Mouse (Mus musculus) heart, embryonic 11.5 days (tissue): ENCODE measurements around the gene Swi5. TPM values are rescaled to one million over a fixed set of nuclear protein-coding genes. Genes with fewer than 3 reads are reported as not detected.

ENCODE experiments used
- ATAC-seq: fragments of 200-750 bp; cut with Nextera tagmentation; replicated peaks from 2 replicates; pipeline ENCODE4 v1.8.0; 2017; ENCODE audit warnings: moderate library complexity; ENCODE audit not compliant: insufficient number of reproducible peaks, low FRiP score, low TSS enrichment
- H3K27ac ChIP-seq: fragments of 300-500 bp; sonication (generic); 2 replicates; pipeline ENCODE4 v1.5.1; 2014; ENCODE audit warnings: mild to moderate bottlenecking, low read depth, low read length
- H3K27me3 ChIP-seq: fragments of 300-500 bp; sonication (generic); 2 replicates; pipeline ENCODE4 v1.6.1; 2014; ENCODE audit warnings: mild to moderate bottlenecking, low read length, mixed read lengths; ENCODE audit not compliant: control insufficient read depth, insufficient read depth
- H3K36me3 ChIP-seq: fragments of 300-500 bp; sonication (generic); 2 replicates; pipeline ENCODE4 v1.6.1; 2014; ENCODE audit warnings: mild to moderate bottlenecking, low read length, moderate library complexity, mixed read lengths; ENCODE audit not compliant: control insufficient read depth, insufficient read depth
- H3K4me1 ChIP-seq: fragments of 300-500 bp; sonication (generic); 2 replicates; pipeline ENCODE4 v1.6.1; 2014; ENCODE audit warnings: low read length; ENCODE audit not compliant: control insufficient read depth, insufficient read depth
- H3K4me2 ChIP-seq: fragments of 300-500 bp; sonication (generic); 2 replicates; pipeline ENCODE4 v1.6.1; 2014; ENCODE audit warnings: mild to moderate bottlenecking, moderate library complexity
- H3K4me3 ChIP-seq: fragments of 300-500 bp; sonication (generic); 2 replicates; pipeline ENCODE4 v1.5.1; 2014; ENCODE audit warnings: low read depth, low read length
- H3K9ac ChIP-seq: fragments of 300-500 bp; sonication (generic); 2 replicates; pipeline ENCODE4 v1.6.1; 2014; ENCODE audit warnings: mild to moderate bottlenecking, low read depth, low read length, moderate library complexity
- H3K9me3 ChIP-seq: fragments of 300-500 bp; sonication (generic); replicated peaks from 2 replicates; pipeline ENCODE4 v1.6.1; 2016; ENCODE audit warnings: low read length; ENCODE audit not compliant: control insufficient read depth
- WGBS: fragments of 180-500 bp; shearing (Covaris S2); extraction: QIAGEN DNeasy Blood & Tissue Kit; methylation state at CpG from one replicate; pipeline ENCODE4 v1.1.7; 2014; ENCODE audit not compliant: insufficient replicate concordance; 5-methylcytosine and 5-hydroxymethylcytosine counted together
- polyA plus RNA-seq: library from polyadenylated mRNA; unstranded; fragments of >200 nt; fragmentation: Nextera tagmentation; extraction: Ambion mirVana; gene quantifications from 2 replicates; pipeline ENCODE4 v1.2.1, GENCODE M21; 2014

Swi5 gene
- polyA plus RNA-seq, 1 experiment from 2014 or later, result 125 TPM

DNA sequence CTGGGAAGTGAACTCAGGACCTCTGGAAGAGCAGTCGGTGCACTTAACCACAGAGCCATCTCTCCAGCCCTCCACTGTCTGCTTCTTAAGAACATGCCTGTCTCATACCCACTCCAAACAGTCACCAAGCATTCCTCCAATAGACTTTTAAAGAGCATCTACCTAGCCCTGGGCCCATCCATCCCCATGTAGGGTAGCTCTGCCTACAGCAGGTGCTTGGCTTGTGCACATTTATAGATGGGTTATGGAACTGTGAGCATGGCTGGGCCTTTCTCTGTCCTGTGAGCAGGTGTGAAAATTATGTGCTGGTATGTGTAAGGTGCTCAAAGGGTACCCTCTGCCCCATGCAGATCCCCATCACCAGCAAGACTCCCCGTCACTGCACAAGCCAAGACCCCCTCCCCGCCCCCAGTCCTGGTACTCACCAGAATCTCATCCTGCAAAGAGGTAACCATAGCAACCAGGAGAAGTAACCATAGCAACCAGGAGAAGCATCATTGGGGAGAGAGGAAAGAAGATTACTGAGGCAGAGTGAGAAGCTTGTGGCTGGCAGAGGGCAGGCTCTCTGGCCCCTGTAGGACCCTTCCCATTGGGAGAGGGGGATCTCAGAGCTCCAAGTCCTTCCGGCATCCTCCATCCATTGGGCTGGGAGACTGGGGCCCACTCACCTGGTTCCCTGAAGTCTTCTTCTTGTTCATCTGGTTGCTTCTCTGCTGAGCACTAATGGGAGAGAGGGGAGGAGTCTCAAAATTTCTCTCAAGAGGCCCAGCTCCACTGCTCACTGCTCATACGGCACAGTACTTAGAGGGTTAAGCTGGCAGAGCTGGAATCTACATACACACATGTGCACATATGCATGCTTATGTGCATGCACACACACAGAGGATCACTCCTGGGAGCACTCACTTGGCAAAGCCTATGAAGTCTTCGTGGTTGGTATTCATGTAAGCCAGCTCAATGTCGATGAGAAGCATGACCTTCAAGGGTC is 35.2 kb upstream of the Swi5 start:
- Histone ChIP-seq H3K4me3 (no peak overlapping the region), H3K4me1 (peaks cover 20% of the 10 kb centered on the region), H3K4me2 (no peak overlapping the region), H3K36me3 (no peaks in the 10 kb centered on the region), H3K27ac (no peak overlapping the region), H3K27me3 (no peaks in the 10 kb centered on the region), H3K9me3 (no peaks in the 10 kb centered on the region), H3K9ac (no peak overlapping the region)
- no peak for ATAC-seq
- 76% methylated on average over 7 of the region's 7 CpGs for WGBS

DNA sequence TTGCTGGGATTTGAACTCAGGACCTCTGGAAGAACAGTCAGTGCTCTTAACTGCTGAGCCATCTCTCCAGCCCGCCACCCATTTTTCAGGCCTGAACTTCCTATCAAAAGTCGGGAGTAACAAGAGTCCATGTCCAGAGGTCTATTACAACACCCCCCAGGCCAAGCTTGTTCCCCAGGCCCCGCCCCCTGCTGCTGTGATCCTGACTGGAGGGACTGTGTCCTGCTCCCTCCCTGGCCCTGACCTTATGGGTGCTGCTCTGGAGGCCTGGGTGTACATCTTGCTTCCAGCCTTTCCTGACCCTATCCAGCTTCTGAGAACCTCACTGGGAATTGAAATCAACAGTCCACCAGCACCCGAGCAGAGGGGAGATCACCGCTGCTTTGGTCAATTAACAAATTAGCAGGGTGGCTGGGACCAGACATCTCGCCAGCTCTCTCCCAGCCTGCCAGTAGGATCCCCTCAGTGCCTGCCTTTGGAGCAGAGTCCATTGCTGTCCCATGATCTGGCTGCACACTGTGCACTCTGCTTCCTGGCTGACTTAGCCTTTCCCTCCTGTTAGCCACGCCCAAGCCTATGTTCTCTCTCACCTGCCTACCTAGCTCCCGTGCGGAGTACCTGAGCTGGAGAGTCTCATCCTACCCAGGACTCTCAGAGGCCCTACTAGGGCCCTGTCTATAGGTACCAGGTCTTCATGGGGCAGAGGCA is 33.9 kb upstream of the Swi5 start:
- peak overlapping the region; percentile 17; the same call in 1 of the 2 replicates for H3K27ac ChIP-seq
- no peak overlapping the region for H3K4me3 ChIP-seq
- no peak overlapping the region for H3K4me2 ChIP-seq
- H3K27me3 ChIP-seq, result peaks cover 3% of the 10 kb centered on the region
- 60% methylated on average over 9 of the region's 9 CpGs for WGBS
- no peak overlapping the region for H3K9ac ChIP-seq
- ATAC-seq, result no peak
- H3K36me3 ChIP-seq, result no peaks in the 10 kb centered on the region
- peaks cover 33% of the 10 kb centered on the region for H3K4me1 ChIP-seq
- H3K9me3 ChIP-seq, result no peaks in the 10 kb centered on the region

DNA sequence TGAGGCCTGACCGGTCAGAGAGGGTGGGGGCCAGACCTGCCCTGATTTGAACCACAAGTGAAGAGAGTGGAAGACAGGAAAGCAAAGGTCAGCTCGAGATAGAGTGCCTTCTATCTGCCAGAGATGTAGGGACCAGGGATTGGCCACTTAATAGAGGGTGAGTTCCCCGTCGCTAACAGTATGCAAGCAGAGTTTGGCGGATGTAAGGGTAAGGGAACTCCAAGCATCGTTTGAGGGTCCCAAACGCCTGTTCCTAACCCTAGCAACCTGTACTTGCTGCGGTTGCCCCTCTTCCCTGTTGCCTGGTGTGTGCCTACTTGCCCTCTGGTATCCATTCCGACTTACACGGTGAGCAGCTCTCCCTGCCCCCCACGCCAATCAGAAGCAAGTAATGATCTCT is 32.8 kb upstream of the Swi5 start:
- ATAC-seq, result no peak
- Histone ChIP-seq H3K27ac (no peak overlapping the region), H3K9me3 (no peaks in the 10 kb centered on the region), H3K4me1 (peaks cover 39% of the 10 kb centered on the region), H3K9ac (no peak overlapping the region), H3K4me3 (no peak overlapping the region), H3K36me3 (no peaks in the 10 kb centered on the region), H3K27me3 (peaks cover 3% of the 10 kb centered on the region), H3K4me2 (no peak overlapping the region)
- 60% methylated on average over 11 of the region's 11 CpGs for WGBS

DNA sequence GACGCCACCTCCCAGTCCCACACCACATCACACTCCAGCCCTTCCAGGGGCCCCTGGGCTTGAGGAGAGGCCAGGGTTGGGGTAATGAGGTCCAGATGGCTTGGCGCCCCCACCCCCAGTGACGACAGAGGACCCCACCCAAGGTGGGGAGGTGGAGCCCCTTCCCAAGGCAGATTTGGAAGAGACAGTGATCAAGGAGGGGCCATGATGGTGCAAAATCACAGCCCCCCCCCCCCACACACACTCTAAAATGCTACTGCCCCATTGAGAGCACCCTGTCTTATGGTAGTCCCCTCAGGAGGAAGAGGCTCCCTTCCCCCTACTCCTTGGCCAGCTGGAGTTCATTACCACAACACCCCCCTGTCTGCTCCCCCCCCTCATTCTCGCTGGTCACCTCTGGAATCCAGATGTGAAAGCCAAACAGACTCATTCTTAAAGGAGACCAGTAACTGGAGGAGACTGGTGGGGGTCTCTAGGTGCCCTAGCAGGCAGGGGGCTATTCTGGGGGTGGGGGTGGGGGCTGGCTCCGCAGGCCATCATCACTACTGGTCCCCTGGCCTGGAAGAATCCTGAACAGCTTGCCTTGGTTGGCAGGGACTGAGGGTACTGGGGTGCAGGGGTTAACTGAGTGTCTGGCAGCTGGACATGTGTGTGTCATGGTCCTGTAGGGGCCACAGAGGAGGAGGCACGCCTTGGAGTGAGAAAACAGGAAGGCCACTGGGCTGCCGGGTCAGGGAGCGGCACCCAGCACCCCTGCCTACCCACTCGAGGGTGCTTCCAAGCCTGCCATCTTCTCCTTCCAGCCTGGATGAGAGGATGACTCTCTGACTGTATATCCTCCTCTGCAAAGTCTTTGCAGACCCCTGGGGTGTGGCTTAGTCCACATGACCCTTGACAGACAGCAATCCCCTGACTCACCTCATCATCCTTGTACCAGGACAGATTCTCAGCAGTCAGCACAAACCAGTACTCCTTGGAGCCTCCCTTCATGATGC is 32.0 kb upstream of the Swi5 start:
- H3K4me1 ChIP-seq, result peaks cover 42% of the 10 kb centered on the region
- ATAC-seq, result no peak
- peaks cover 3% of the 10 kb centered on the region for H3K27me3 ChIP-seq
- no peaks in the 10 kb centered on the region for H3K9me3 ChIP-seq
- H3K27ac ChIP-seq, result no peak overlapping the region
- H3K4me2 ChIP-seq, result peak overlapping the region; percentile 74; the same call in 1 of the 2 replicates
- H3K36me3 ChIP-seq, result no peaks in the 10 kb centered on the region
- no peak overlapping the region for H3K4me3 ChIP-seq
- H3K9ac ChIP-seq, result no peak overlapping the region
- WGBS, result 34% methylated on average over 9 of the region's 9 CpGs

DNA sequence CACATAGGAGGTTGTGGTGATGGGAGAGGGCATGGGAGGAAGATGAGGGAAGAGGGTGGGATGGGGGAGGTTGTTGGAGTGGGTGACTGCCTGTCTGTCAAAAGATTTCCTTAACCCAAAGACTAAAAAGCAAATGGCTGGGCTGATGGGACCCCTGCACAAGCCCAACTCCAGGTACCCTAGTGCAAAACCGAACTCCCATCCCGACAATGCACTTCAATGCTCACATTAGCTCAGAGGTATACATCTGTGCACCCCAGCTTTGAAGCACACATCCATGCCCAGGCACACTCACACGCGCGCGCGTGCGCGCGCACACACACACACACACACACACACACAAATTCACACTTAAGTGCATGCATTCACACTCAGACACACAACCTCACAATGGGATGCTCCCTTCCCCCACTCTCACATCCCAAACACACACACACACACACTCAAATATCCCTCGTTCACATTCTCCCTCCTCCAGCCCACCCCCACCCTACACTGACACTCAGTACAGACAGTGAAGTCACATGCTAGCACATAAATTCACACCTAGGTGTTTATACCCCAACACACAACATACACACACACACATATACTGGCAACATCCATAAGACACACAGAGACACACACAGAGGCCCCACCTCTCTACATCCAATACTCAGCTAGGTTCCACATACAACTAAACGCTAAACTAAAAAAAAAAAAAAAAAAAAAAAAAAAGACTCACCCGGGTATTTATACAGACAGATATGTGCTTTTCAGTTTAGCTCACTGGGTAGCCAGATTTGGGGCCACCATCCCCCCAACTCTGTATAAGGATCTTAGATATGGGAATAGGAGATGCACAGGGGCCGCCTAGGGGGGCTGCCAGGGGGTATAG is 31.1 kb upstream of the Swi5 start:
- 70% methylated on average over 14 of the region's 14 CpGs for WGBS
- no peaks in the 10 kb centered on the region for H3K36me3 ChIP-seq
- H3K27ac ChIP-seq, result peak overlapping the region; percentile 89
- H3K4me1 ChIP-seq, result peaks cover 42% of the 10 kb centered on the region
- peak overlapping the region; percentile 74 for H3K4me2 ChIP-seq
- ATAC-seq, result no peak
- H3K9ac ChIP-seq, result peak overlapping the region; percentile 84
- H3K4me3 ChIP-seq, result peak overlapping the region; percentile 47
- peaks cover 3% of the 10 kb centered on the region for H3K27me3 ChIP-seq
- no peaks in the 10 kb centered on the region for H3K9me3 ChIP-seq

DNA sequence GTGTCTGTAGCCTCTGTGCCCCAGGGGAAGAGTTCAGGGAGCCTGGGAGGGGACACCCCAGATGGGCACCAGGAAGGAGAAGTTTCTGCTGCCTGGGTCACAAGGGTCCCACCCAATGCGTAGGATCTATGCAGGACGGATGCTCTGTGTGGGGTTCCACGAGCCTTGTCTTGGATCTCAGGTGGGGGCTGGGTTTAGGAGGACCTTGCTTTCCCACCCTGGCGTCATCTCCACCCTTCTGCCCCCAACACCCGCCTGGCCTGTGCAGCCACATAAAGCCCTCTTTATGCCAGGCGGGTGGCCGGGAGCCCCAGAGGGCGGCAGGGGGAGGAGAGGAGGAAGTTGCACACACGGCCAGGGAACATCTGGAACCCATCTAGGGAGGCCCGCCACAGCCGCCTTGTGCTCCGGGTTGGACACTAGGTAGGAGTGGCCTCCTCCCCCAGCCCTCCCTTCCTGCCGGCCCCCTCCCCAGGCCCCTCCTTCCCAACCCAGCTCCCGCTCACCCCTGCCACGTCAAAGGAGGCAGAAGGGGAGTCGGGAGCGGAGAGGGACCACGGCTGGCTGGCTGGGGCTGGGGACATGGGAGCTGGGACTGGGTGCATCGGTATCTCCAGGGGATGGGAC is 30.0 kb upstream of the Swi5 start:
- H3K36me3 ChIP-seq, result no peaks in the 10 kb centered on the region
- WGBS, result 8% methylated on average over 18 of the region's 19 CpGs
- H3K4me3 ChIP-seq, result peak overlapping the region; percentile 47
- H3K9ac ChIP-seq, result peak overlapping the region; percentile 84
- H3K9me3 ChIP-seq, result no peaks in the 10 kb centered on the region
- peak overlapping the region; percentile 74 for H3K4me2 ChIP-seq
- peaks cover 3% of the 10 kb centered on the region for H3K27me3 ChIP-seq
- ATAC-seq, result peak; percentile 80
- peak overlapping the region; percentile 89 for H3K27ac ChIP-seq
- H3K4me1 ChIP-seq, result peaks cover 42% of the 10 kb centered on the region

DNA sequence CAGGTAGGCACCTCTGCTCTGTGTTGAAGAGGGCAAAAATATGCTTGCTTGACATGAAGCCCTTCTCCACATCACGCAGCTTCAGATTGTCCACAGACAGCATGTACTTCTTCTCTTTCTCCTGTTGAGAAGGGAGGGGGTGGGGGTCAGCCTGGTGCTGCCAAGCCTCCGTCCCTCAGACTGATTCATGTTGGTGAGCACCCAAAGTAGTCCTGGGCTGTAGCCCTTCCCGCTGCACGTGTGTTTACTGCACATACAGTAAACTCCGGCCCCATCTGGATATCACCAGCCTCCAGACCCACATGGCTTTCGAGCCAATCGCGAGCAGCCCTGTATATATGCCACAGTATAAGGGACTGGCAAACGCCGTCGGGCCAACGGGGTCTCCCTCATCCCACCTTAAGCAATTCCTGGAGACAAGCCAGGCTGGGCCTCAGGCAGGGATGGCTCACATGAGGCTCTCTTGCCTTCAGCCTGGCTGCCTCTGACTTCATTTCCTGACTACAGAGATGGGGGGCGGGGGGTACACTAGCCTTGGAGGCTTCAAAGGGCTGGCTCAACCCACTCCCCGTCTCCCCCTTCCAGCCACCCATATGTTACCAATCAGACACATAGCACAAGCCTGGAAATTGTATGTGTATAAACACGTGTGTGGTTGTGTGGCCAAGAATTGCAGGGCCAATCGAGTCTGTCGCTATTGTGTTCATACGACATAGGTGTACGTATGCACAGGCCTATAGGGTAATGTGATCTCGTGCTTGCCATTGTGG is 29.2 kb upstream of the Swi5 start:
- no peaks in the 10 kb centered on the region for H3K36me3 ChIP-seq
- peak overlapping the region; percentile 84; the same call in 1 of the 2 replicates for H3K9ac ChIP-seq
- peak overlapping the region; percentile 89 for H3K27ac ChIP-seq
- H3K9me3 ChIP-seq, result no peaks in the 10 kb centered on the region
- H3K27me3 ChIP-seq, result peaks cover 8% of the 10 kb centered on the region
- WGBS, result 60% methylated on average over 20 of the region's 20 CpGs
- peak overlapping the region; percentile 74 for H3K4me2 ChIP-seq
- peaks cover 43% of the 10 kb centered on the region for H3K4me1 ChIP-seq
- peak; percentile 11; the same call in 1 of the 2 replicates for ATAC-seq
- H3K4me3 ChIP-seq, result no peak overlapping the region
